Mouse (Mus musculus) urinary bladder, adult 2 months (tissue): ENCODE results near the gene Sf3b3. TPM values are rescaled to one million over a fixed set of nuclear protein-coding genes. Genes with fewer than 3 reads are reported as not detected.

Source experiments
- DNase-seq: peaks from one replicate; pipeline ENCODE4 v3.0.0; 2022; ENCODE audit warnings: low spot score
- polyA plus RNA-seq: library from polyadenylated mRNA; depleted of rRNA; stranded (reverse); fragments of >200 nt; gene quantifications from 2 replicates; pipeline ENCODE4 v1.2.3, GENCODE M21; 2012

Gene Sf3b3
- polyA plus RNA-seq, 1 experiment, result 32.3 TPM

DNA sequence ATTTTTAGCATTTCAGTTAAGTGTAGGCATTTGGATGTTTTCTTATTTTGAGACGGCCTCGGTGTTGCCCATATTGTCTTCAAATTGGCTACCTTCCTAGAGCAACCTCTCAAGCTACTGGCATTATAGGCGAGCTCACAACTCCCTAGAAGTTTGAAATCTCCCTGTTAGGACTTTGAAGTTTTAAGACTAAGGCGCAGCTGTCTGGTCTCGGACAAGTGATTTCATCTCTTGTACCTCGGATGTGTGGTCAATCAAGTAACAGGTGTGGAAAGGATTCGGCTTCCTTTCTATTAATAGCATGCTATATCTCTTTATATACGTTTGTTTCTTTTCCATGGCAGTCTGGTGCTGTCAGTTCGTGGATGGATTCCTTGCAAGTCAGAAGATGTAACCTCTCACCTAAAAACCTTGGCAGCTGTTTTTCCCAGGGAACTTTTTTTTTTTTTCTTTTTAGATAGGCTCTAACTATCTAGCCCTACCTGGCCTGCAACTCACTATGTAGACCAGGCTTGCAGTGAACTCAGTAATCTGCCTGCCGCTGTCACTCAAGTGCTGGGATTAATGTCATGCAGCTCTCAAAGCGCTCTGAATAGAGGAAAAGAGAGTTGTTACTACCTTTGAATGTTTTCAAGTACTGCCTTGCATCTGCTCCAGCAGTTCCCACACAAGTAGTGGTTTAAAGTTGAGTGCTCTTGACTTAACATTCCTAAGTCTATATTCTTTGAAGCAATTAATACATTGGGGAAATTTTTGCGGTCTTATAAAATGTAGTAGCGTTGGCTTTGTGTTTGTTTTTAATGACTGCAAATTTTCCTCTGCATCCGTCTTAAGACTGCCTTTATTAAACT, 1.3 kb upstream of the Sf3b3 start:
- no peak for DNase-seq

DNA sequence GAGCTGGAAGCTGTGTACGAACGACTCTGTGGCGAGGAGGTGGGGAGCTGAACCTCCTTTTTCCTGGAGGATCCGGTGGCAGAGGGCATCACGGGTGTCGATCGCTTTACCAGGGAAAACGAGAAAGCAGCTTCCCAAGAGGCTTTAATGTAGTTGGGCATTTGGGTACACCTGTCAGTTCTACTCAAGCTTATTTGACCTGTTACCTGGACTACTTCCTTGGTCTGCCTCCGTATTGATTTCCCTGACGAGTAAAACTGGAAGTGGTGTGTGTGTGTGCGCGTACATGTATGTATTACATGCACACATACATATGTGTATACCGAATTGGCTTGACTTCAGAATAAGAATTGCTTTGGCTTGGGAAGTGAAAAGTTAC, 573 bp upstream of the Sf3b3 start:
- no peak for DNase-seq

DNA sequence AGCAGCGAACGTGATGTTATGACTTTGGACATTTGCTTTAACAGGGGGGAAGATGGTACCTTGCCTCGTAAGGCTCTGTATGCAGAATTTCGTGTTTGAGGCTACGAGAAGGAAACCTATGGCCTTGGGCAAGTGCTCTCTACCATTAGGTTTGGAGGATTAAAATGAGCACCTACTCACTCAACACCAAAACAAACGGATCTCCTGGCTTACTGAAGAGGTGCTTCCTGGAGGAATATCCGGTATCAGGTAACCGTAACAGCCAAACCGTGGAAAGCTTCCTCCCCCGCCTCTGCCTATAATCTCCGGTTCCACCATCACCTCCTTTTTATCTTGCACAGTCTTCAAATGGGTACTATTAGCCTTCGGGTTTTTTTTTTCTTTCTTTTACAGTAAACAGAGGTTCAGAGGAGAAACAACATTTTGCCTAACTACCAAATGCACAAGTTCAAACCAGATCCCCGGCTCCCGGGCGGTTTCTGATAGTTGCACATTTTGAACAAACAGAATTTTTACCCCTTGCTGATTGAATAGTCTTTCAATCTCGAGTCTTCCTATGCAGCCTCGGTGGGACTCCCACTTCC, 674 bp downstream of the Sf3b3 start:
- no peak for DNase-seq

DNA sequence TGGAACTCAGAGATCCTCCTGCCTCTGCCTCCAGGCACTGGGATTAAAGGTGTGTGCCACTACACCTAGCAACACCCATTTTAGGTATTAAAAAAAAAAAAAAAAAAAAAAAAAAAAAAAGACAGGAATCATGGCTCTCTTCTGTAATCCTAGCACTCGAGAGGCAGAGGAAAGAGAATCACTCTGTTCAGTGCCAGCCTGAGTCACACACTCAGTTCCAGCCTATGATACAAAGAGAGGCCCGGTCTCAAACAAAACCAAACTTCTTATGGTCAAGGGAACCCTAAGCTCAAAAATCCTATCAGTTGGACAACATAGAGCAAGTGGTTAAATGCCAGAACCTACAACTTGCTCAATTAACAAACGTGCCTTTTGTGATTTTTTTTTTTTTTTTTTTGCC, 1.6 kb downstream of the Sf3b3 start:
- no peak for DNase-seq

DNA sequence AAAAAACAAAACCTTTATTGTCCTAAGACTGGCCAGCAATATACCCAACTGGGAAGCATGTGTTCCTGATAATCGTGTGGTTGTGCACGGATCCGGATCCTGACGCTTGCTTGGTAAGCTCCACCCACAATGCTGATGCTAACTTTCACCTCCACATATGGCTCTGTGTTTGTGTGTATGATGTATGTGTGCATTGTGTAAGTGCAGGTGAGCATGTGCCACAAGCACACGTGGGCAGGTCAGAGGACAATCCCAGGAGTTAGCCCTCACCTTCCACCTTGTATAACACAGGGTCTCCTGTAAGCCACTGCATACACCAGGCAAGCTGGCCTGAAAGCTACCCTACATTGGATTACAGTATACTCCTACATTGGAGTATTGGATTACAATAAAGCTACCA, 3.4 kb downstream of the Sf3b3 start:
- DNase-seq, result no peak

GRCm38 (mm10) chr8:110842012-110842574, 4.5 kb downstream of the Sf3b3 start:
- DNase-seq, result no peak

- DNase-seq, result no peak
These were observed 14.6 kb downstream of the Sf3b3 start for GRCm38 (mm10) chr8:110831956-110832355.

GRCm38 (mm10) chr8:110828511-110828910, 18.1 kb downstream of the Sf3b3 start:
- DNase-seq, result no peak

GRCm38 (mm10) chr8:110824861-110825260, 21.7 kb downstream of the Sf3b3 start:
- no peak for DNase-seq

- no peak for DNase-seq
These were observed 24.6 kb downstream of the Sf3b3 start for GRCm38 (mm10) chr8:110821960-110822359.

DNA sequence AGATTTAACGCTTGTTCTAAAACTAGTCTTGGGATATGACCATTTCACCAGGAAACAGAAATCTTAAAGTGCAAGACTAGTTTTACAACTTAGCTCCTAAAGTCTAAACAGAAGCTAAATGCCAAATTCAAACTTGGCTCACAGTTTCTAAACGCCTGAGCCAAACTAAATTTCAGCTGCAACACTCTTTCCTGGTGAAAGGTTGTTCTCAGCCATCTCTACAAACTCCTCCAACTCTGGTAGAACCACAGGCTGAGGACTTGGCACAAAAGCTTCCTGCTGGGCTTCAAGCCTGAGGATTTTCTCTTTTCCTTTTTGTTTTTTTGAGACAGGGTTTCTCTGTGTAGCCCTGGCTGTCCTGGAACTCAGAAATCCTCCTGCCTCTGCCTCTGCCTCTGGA, 26.3 kb downstream of the Sf3b3 start:
- DNase-seq, result no peak

- DNase-seq, result no peak
These were observed 28.0 kb downstream of the Sf3b3 start for GRCm38 (mm10) chr8:110818593-110818992.

GRCm38 (mm10) chr8:110816990-110817389, 29.6 kb downstream of the Sf3b3 start:
- no peak for DNase-seq

DNA sequence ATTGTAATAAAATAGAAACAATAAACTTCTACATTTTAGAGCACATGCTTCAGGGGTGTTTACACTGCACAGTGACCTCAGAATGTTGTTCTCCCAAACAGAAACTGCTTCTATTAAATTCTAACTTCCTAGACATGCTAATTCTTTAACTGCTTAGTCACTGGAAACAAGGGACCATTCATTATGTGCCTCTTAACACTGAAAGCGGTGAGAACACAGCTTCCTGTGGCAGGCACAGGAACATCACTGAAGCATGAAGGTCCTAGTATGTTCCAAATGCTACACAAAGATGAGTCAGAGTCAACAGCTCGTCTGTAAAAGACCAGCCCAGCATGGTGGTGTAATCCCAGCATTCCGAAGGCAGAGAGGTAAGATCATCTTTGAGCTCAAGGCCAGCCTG, 31.3 kb downstream of the Sf3b3 start:
- no peak for DNase-seq

DNA sequence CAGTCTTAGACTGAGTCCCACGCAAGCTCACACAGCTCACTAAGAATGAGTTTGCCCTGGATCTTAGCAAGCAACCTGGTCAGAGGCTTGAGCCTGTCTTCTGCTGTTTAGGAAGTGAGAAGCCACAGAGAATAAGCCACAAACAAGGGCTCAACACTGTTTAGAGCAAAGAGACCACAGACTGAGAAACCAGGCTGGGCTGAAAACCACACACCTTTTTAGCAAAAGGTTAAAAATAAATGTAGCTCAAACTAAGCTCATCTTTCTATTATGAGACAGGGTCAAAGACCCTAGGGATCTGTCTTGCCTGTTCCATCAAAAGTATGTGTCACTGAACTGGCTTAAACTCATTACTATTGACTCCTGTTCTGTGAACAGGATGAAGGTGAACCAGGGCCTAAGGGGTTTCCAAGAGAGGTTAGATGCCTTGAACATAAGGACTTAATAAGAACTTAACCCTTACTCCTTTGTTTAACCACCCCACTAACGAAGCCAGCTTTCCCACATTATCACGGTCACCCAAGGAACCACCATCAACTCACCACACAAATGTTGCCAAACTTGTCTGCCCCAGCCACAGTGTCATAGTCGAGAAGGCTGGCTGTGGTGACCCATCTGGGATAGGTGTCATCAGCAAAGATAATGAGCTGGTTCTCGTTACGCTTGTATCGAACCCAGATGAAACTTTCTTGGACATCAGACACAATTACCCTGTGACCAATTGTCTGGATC, 33.3 kb downstream of the Sf3b3 start:
- no peak for DNase-seq

DNA sequence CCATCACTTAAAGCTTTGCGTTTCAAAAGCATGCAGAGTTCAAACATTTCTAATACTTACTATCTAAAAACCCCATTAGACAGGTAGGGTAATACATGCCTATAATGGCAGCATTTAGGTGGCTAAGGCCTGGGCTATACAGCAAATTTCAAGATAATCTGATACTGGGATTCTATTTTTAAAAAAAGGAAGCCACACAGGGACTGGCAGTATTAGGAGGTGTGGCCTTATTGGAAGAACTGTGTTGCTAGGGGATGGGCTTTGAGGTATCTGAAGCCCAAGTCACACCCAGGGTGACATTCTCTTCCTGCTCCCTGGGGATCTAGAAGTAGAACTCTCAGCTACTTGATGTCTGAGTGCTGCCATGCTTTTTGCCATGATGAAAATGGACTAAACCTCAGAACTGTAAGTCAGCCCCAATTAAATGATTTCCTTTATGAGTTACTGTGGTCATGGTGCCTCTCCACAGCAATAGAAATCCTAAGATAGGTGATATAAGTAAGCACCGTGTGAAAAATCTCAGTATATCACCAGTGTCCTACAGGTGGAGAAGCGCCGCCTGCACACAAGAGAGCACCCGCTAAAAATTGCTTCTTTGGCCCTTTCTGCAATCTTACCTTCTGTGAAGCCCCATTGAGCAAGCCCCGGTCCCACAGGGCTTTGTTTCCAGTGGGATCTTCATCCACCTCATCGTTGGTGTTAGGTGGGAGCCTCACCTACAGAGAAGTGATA, 34.1 kb downstream of the Sf3b3 start:
- no peak for DNase-seq

DNA sequence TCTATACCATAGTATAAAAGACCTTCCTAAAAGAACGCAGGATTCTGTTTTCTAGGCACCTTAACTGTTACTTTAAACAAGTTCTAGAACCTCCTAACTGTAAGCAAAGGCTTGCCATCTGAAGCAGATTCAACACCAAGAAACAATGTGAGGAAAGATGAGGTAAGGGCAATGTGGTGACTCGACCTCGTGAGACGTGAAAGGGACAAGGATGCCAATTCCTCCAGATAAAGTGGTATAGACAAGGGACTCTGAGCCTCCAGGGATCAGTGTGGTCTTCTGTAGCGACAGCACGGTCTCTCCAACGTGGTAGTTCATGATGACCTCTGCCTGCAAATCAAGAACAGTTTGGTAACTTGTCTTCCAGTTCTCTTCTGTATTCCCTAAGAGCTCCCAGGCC, 34.8 kb downstream of the Sf3b3 start:
- no peak for DNase-seq

DNA sequence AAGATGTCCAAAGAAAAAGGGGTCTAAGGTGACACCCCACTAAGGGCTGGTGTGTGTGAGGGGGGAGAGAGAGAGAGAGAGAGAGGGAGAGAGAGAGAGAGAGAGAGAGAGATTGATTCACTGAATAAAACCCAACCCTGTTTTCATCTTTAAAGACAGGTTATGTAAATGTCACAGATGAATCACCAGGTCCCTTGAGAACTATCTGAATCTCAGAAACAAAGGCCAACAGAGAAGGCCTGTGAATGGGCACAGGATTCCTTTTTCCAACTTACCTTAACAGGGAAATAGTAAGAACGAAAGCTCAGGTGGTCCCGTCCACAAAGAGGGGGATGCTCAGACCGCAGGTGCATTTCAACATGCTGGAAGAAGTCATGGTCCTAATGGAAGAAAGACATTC, 35.5 kb downstream of the Sf3b3 start:
- DNase-seq, result no peak

DNA sequence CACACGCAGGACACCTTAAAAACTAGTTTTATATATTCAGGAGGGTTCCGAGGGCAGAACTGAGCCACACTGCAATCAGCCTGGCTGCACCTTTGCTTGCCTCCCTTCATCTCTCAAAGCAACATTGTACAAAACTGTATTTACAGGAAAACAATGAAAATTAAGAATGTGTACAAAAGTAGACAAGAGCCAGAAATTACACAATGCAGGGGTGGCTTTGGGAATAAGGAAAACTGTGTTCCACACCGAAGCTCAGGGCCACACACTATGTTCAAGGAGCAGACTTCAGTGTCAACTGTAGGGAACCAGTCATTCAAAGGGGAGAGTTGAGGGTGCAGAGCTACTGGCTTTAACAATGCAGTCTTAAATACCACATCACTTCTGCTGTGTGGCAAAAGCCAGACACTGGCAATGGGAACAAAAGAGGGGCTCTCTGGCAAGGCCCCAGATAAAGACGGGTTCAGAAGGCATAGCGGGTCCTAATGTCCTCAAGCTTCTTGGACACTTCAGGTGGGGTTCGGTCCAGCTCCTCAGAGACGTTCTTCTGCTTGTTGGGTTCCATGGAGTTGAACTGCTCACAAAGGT, 36.0 kb downstream of the Sf3b3 start:
- no peak for DNase-seq

DNA sequence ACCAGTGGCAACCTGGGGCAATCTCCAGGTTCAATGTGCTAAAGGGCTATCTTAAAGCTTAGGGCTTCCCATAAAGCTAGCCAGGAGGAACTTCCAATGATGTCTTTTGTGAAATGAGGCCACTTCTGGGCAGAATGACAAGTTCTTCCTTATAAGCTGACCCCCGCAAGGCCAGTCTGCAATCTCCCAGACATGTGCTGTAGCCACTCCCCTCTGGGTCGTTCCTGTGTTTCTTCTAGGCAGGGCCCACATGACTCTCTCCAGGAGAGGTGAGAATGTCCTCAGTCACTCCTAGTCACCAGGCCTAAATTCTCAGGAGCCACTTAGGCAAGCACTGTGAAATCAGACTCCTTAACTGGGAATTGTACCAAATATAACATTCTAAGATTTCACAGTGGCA, 36.8 kb downstream of the Sf3b3 start:
- no peak for DNase-seq
